Mouse (Mus musculus) intestine, embryonic 15.5 days (tissue): Measurements from ENCODE around the gene Sh3bp1. TPM values are rescaled to one million over a fixed set of nuclear protein-coding genes. Genes with fewer than 3 reads are reported as not detected.

Source experiments
- ATAC-seq: fragments of 200-750 bp; cut with Nextera tagmentation; 2 replicates; pipeline ENCODE4 v1.8.0; 2017; ENCODE audit warnings: moderate TSS enrichment, moderate library complexity
- H3K27ac ChIP-seq: fragments of 300-500 bp; sonication (generic); 2 replicates; pipeline ENCODE4 v1.5.1; 2015; ENCODE audit warnings: mild to moderate bottlenecking, inconsistent platforms
- H3K27me3 ChIP-seq: fragments of 300-500 bp; sonication (generic); replicated peaks from 2 replicates; pipeline ENCODE4 v1.6.1; 2015; ENCODE audit warnings: inconsistent platforms
- H3K36me3 ChIP-seq: fragments of 300-500 bp; sonication (generic); 2 replicates; pipeline ENCODE4 v1.6.1; 2015; ENCODE audit warnings: inconsistent platforms
- H3K4me1 ChIP-seq: fragments of 300-500 bp; sonication (generic); replicated peaks from 2 replicates; pipeline ENCODE4 v1.6.1; 2015; ENCODE audit warnings: inconsistent platforms
- H3K4me2 ChIP-seq: fragments of 300-500 bp; sonication (generic); replicated peaks from 2 replicates; pipeline ENCODE4 v1.6.1; 2015; ENCODE audit warnings: mild to moderate bottlenecking, inconsistent platforms
- H3K4me3 ChIP-seq: fragments of 300-500 bp; sonication (generic); replicated peaks from 2 replicates; pipeline ENCODE4 v1.5.1; 2015; ENCODE audit warnings: inconsistent platforms
- H3K9ac ChIP-seq: fragments of 300-500 bp; sonication (generic); 2 replicates; pipeline ENCODE4 v1.6.1; 2015; ENCODE audit warnings: inconsistent platforms
- H3K9me3 ChIP-seq: fragments of 300-500 bp; sonication (generic); 2 replicates; pipeline ENCODE4 v1.6.1; 2016; ENCODE audit warnings: inconsistent platforms
- WGBS: fragments of 180-500 bp; shearing (Covaris S2); methylation state at CpG from one replicate; pipeline ENCODE4 v1.1.7; 2015; 5-methylcytosine and 5-hydroxymethylcytosine counted together
- polyA plus RNA-seq: library from polyadenylated mRNA; unstranded; fragments of >200 nt; fragmentation: Nextera tagmentation; extraction: Ambion mirVana; gene quantifications from 2 replicates; pipeline ENCODE4 v1.2.1, GENCODE M21; 2015

Sh3bp1 gene
- polyA plus RNA-seq, 1 experiment from 2014 or later, result 26.8 TPM

GRCm38 (mm10) chr15:78936403-78936802, 36.8 kb downstream of the Sh3bp1 start:
- H3K4me1 ChIP-seq, result peaks cover 10% of the 10 kb centered on the region
- 88% methylated on average over 12 of the region's 12 CpGs for WGBS
- H3K4me3 ChIP-seq, result no peak overlapping the region
- no peaks in the 10 kb centered on the region for H3K9me3 ChIP-seq
- 0 out of 2 replicates have a peak overlapping the region, but pooled peaks have one; percentile 75 for H3K9ac ChIP-seq
- ATAC-seq, result no peak
- H3K27ac ChIP-seq, result no peak overlapping the region
- peak overlapping the region; percentile 61; the same call in 1 of the 2 replicates for H3K4me2 ChIP-seq
- H3K36me3 ChIP-seq, result peaks cover 25% of the 10 kb centered on the region
- H3K27me3 ChIP-seq, result no peaks in the 10 kb centered on the region

GRCm38 (mm10) chr15:78937311-78937710, 37.7 kb downstream of the Sh3bp1 start:
- no peak for ATAC-seq
- Histone ChIP-seq H3K36me3 (peaks cover 28% of the 10 kb centered on the region), H3K4me3 (no peak overlapping the region), H3K4me1 (peaks cover 7% of the 10 kb centered on the region), H3K4me2 (no peak overlapping the region), H3K27ac (no peak overlapping the region), H3K9me3 (no peaks in the 10 kb centered on the region), H3K27me3 (no peaks in the 10 kb centered on the region), H3K9ac (no peak overlapping the region)
- 92% methylated on average over 10 of the region's 10 CpGs for WGBS

GRCm38 (mm10) chr15:78937963-78938362, 38.4 kb downstream of the Sh3bp1 start:
- no peak for ATAC-seq
- Histone ChIP-seq H3K4me2 (no peak overlapping the region), H3K27ac (no peak overlapping the region), H3K9me3 (no peaks in the 10 kb centered on the region), H3K9ac (no peak overlapping the region), H3K4me1 (peaks cover 13% of the 10 kb centered on the region), H3K4me3 (no peak overlapping the region), H3K36me3 (peaks cover 28% of the 10 kb centered on the region), H3K27me3 (no peaks in the 10 kb centered on the region)
- 82% methylated on average over 2 of the region's 2 CpGs for WGBS

- ATAC-seq, result no peak
- 94% methylated on average over 13 of the region's 13 CpGs for WGBS
Measured at GRCm38 (mm10) chr15:78940325-78940724, 40.8 kb downstream of the Sh3bp1 start.

GRCm38 (mm10) chr15:78942663-78943062, 43.1 kb downstream of the Sh3bp1 start:
- H3K27ac ChIP-seq, result 0 out of 2 replicates have a peak overlapping the region, but pooled peaks have one; percentile 44
- ATAC-seq, result peak; percentile 67
- H3K9me3 ChIP-seq, result no peaks in the 10 kb centered on the region
- H3K36me3 ChIP-seq, result peaks cover 25% of the 10 kb centered on the region
- peak overlapping the region; percentile 38 for H3K4me3 ChIP-seq
- peaks cover 8% of the 10 kb centered on the region; the same call in 1 of the 2 replicates for H3K4me1 ChIP-seq
- peak overlapping the region; percentile 78 for H3K4me2 ChIP-seq
- H3K9ac ChIP-seq, result peak overlapping the region; percentile 55
- WGBS, result 2% methylated on average over 9 of the region's 9 CpGs
- no peaks in the 10 kb centered on the region for H3K27me3 ChIP-seq

More at GRCm38 (mm10) chr15:78940325-78940724, 40.8 kb downstream of the Sh3bp1 start:
- Histone ChIP-seq H3K4me2 (no peak overlapping the region), H3K27ac (no peak overlapping the region), H3K9ac (no peak overlapping the region), H3K4me1 (peaks cover 15% of the 10 kb centered on the region), H3K27me3 (no peaks in the 10 kb centered on the region), H3K36me3 (peaks cover 28% of the 10 kb centered on the region), H3K4me3 (no peak overlapping the region), H3K9me3 (no peaks in the 10 kb centered on the region)

GRCm38 (mm10) chr15:78946232-78946631, 46.7 kb downstream of the Sh3bp1 start:
- no peak overlapping the region for H3K4me2 ChIP-seq
- ATAC-seq, result no peak
- H3K9me3 ChIP-seq, result no peaks in the 10 kb centered on the region
- 81% methylated on average over 7 of the region's 7 CpGs for WGBS
- H3K4me3 ChIP-seq, result no peak overlapping the region
- H3K9ac ChIP-seq, result no peak overlapping the region
- H3K4me1 ChIP-seq, result peaks cover 16% of the 10 kb centered on the region
- H3K36me3 ChIP-seq, result peaks cover 4% of the 10 kb centered on the region; the same call in 1 of the 2 replicates
- no peaks in the 10 kb centered on the region for H3K27me3 ChIP-seq
- no peak overlapping the region for H3K27ac ChIP-seq

- Histone ChIP-seq H3K9me3 (no peaks in the 10 kb centered on the region), H3K36me3 (no peaks in the 10 kb centered on the region), H3K9ac (peak within 1 kb of the TSS; percentile 48), H3K4me2 (peak within 1 kb of the TSS; percentile 91), H3K27ac (no peak within 1 kb of the TSS), H3K4me3 (peak within 1 kb of the TSS; percentile 44), H3K27me3 (no peaks in the 10 kb centered on the region), H3K4me1 (peaks cover 13% of the 10 kb centered on the region)
- WGBS, result under 1% methylated on average over 24 of the region's 24 CpGs
- ATAC-seq, result peak; percentile 98
Measured at GRCm38 (mm10) chr15:78947657-78948056, 48.1 kb downstream of the Sh3bp1 start, which contains the start of gene Triobp. TSS of gene Triobp (plus strand) at chr15:78947724.

GRCm38 (mm10) chr15:78948152-78948725, 48.7 kb downstream of the Sh3bp1 start:
- H3K4me1 ChIP-seq, result peaks cover 8% of the 10 kb centered on the region
- H3K27me3 ChIP-seq, result no peaks in the 10 kb centered on the region
- no peak; the same call in 1 of the 2 replicates for ATAC-seq
- peak overlapping the region; percentile 91 for H3K4me2 ChIP-seq
- no peaks in the 10 kb centered on the region for H3K9me3 ChIP-seq
- H3K4me3 ChIP-seq, result peak overlapping the region; percentile 44
- 9% methylated on average over 11 of the region's 11 CpGs for WGBS
- H3K36me3 ChIP-seq, result no peaks in the 10 kb centered on the region
- H3K9ac ChIP-seq, result peak overlapping the region; percentile 48
- no peak overlapping the region for H3K27ac ChIP-seq

- Histone ChIP-seq H3K9ac (no peak overlapping the region), H3K9me3 (no peaks in the 10 kb centered on the region), H3K4me3 (no peak overlapping the region), H3K4me2 (no peak overlapping the region), H3K4me1 (peaks cover 8% of the 10 kb centered on the region), H3K27ac (no peak overlapping the region), H3K36me3 (no peaks in the 10 kb centered on the region), H3K27me3 (no peaks in the 10 kb centered on the region)
- ATAC-seq, result no peak
- WGBS, result 92% methylated on average over 3 of the region's 3 CpGs
Measured at GRCm38 (mm10) chr15:78948883-78949282, 49.3 kb downstream of the Sh3bp1 start.

- 0 out of 2 replicates have a peak, but pooled peaks cover 12% of the 10 kb centered on the region for H3K4me1 ChIP-seq
- ATAC-seq, result no peak
- no peak overlapping the region for H3K4me3 ChIP-seq
- H3K27me3 ChIP-seq, result no peaks in the 10 kb centered on the region
- H3K9ac ChIP-seq, result no peak overlapping the region
- no peaks in the 10 kb centered on the region for H3K9me3 ChIP-seq
- H3K4me2 ChIP-seq, result no peak overlapping the region
- H3K27ac ChIP-seq, result no peak overlapping the region
- no peaks in the 10 kb centered on the region for H3K36me3 ChIP-seq
- WGBS, result 78% methylated on average over 3 of the region's 3 CpGs
Measured at GRCm38 (mm10) chr15:78955663-78956062, 56.1 kb downstream of the Sh3bp1 start.

- no peak overlapping the region for H3K27ac ChIP-seq
- no peak overlapping the region for H3K4me3 ChIP-seq
- WGBS, result 73% methylated on average over 4 of the region's 4 CpGs
- H3K9ac ChIP-seq, result no peak overlapping the region
- 0 out of 2 replicates have a peak, but pooled peaks cover 12% of the 10 kb centered on the region for H3K4me1 ChIP-seq
- H3K27me3 ChIP-seq, result no peaks in the 10 kb centered on the region
- ATAC-seq, result no peak
- no peaks in the 10 kb centered on the region for H3K9me3 ChIP-seq
- H3K4me2 ChIP-seq, result no peak overlapping the region
- H3K36me3 ChIP-seq, result no peaks in the 10 kb centered on the region
Measured at GRCm38 (mm10) chr15:78956351-78956750, 56.8 kb downstream of the Sh3bp1 start.

GRCm38 (mm10) chr15:78957021-78957420, 57.5 kb downstream of the Sh3bp1 start:
- WGBS, result 59% methylated on average over 15 of the region's 15 CpGs
- Histone ChIP-seq H3K4me1 (0 out of 2 replicates have a peak, but pooled peaks cover 12% of the 10 kb centered on the region), H3K27ac (no peak overlapping the region), H3K4me3 (no peak overlapping the region), H3K27me3 (no peaks in the 10 kb centered on the region), H3K4me2 (no peak overlapping the region), H3K9me3 (no peaks in the 10 kb centered on the region), H3K9ac (no peak overlapping the region), H3K36me3 (no peaks in the 10 kb centered on the region)
- no peak for ATAC-seq

- Histone ChIP-seq H3K9ac (no peak overlapping the region), H3K27ac (no peak overlapping the region), H3K9me3 (no peaks in the 10 kb centered on the region), H3K36me3 (no peaks in the 10 kb centered on the region), H3K4me3 (no peak overlapping the region), H3K4me1 (0 out of 2 replicates have a peak, but pooled peaks cover 12% of the 10 kb centered on the region), H3K4me2 (0 out of 2 replicates have a peak overlapping the region, but pooled peaks have one; percentile 4), H3K27me3 (no peaks in the 10 kb centered on the region)
- peak; percentile 68 for ATAC-seq
- 71% methylated on average over 11 of the region's 11 CpGs for WGBS
Measured at GRCm38 (mm10) chr15:78959537-78959936, 60.0 kb downstream of the Sh3bp1 start.
